ENCODE assay signal across 22 mouse cellular contexts in genomic region chr2:168920007-168920406, GRCm38 (mm10). TPM values are rescaled to one million over a fixed set of nuclear protein-coding genes. Genes with fewer than 3 reads are reported as not detected.
DNase-seq lines count a peak whose midpoint lies in the region; ATAC-seq and TF ChIP-seq lines count a peak whose summit lies in the region.
"Had no signal": no experiment of that assay in that cellular context is flagged by ENCODE, and none has a peak within 500 bp of the region (broad histone marks: within the 10 kb centered on the region; RNA-seq: fewer than 3 reads in every experiment).

No protein-coding gene starts in this region.

- no peak for TF ChIP-seq POLR2A in limb, embryonic 14.5 days (IDR thresholded peaks at IDR 0.05; ENCODE audit: borderline replicate concordance, extremely low read depth, insufficient read depth, insufficient read length)

- no peak overlapping the region for H3K9ac ChIP-seq in heart, embryonic 12.5 days
- H3K9ac ChIP-seq in midbrain, embryonic 14.5 days (replicated peaks; ENCODE audit: low read length) = no peak overlapping the region
- H3K9ac ChIP-seq in midbrain, embryonic 16.5 days (ENCODE audit: low read depth, low read length) = no peak overlapping the region
- no peak overlapping the region for H3K9ac ChIP-seq in limb, embryonic 14.5 days (ENCODE audit: low read depth, low read length, severe bottlenecking)
- no peak overlapping the region for H3K9ac ChIP-seq in kidney, embryonic 15.5 days
- H3K9ac ChIP-seq: forebrain, embryonic 13.5 days; hindbrain, embryonic 14.5 days; liver, embryonic 13.5 days; neural tube, embryonic 12.5 days had no signal

- no peak overlapping the region for H3K27ac ChIP-seq in heart, embryonic 12.5 days (ENCODE audit: poor library complexity, severe bottlenecking)
- H3K27ac ChIP-seq in heart, embryonic 10.5 days = no peak overlapping the region
- no peak overlapping the region for H3K27ac ChIP-seq in midbrain, embryonic 14.5 days (replicated peaks; ENCODE audit: low read depth, low read length)
- H3K27ac ChIP-seq in midbrain, embryonic 16.5 days (ENCODE audit: low read length) = no peak overlapping the region
- H3K27ac ChIP-seq in limb, embryonic 14.5 days (replicated peaks; ENCODE audit: low read depth, low read length) = no peak overlapping the region
- H3K27ac ChIP-seq in kidney, embryonic 15.5 days = no peak overlapping the region
- H3K27ac ChIP-seq: forebrain, embryonic 13.5 days; hindbrain, embryonic 14.5 days; layer of hippocampus, adult 2 months; liver, embryonic 13.5 days; macrophage; neural tube, embryonic 12.5 days had no signal

- H3K4me1 ChIP-seq in heart, embryonic 12.5 days (replicated peaks) = no peaks in the 10 kb centered on the region
- 0 out of 2 replicates have a peak, but pooled peaks cover 3% of the 10 kb centered on the region for H3K4me1 ChIP-seq in heart, embryonic 10.5 days
- H3K4me1 ChIP-seq in midbrain, embryonic 14.5 days (ENCODE audit: control insufficient read depth, insufficient read depth, low read length) = no peaks in the 10 kb centered on the region
- H3K4me1 ChIP-seq in midbrain, embryonic 16.5 days (ENCODE audit: control insufficient read depth, insufficient read depth, low read length) = no peaks in the 10 kb centered on the region
- H3K4me1 ChIP-seq in limb, embryonic 14.5 days (ENCODE audit: control insufficient read depth, insufficient read depth, low read length) = no peaks in the 10 kb centered on the region; the same call in 1 of the 2 replicates
- no peaks in the 10 kb centered on the region for H3K4me1 ChIP-seq in kidney, embryonic 15.5 days
- H3K4me1 ChIP-seq: forebrain, embryonic 13.5 days; liver, embryonic 13.5 days; neural tube, embryonic 12.5 days had no signal

- peak overlapping the region; percentile 52 for H3K4me2 ChIP-seq in heart, embryonic 12.5 days
- no peak overlapping the region for H3K4me2 ChIP-seq in midbrain, embryonic 14.5 days (ENCODE audit: low read length)
- H3K4me2 ChIP-seq in midbrain, embryonic 16.5 days (ENCODE audit: low read length) = no peak overlapping the region
- 0 out of 2 replicates have a peak overlapping the region, but pooled peaks have one; percentile 10 for H3K4me2 ChIP-seq in limb, embryonic 14.5 days (replicated peaks; ENCODE audit: low read depth, low read length, severe bottlenecking)
- H3K4me2 ChIP-seq in kidney, embryonic 15.5 days = no peak overlapping the region
- H3K4me2 ChIP-seq: forebrain, embryonic 13.5 days; hindbrain, embryonic 14.5 days; liver, embryonic 13.5 days; midbrain, embryonic 11.5 days; neural tube, embryonic 12.5 days had no signal

- 0 out of 2 replicates have a peak, but pooled peaks cover 4% of the 10 kb centered on the region for H3K9me3 ChIP-seq in heart, embryonic 12.5 days (replicated peaks)
- no peaks in the 10 kb centered on the region for H3K9me3 ChIP-seq in heart, embryonic 10.5 days
- H3K9me3 ChIP-seq in midbrain, embryonic 14.5 days (ENCODE audit: control insufficient read depth, low read length) = no peaks in the 10 kb centered on the region
- no peaks in the 10 kb centered on the region for H3K9me3 ChIP-seq in midbrain, embryonic 16.5 days (replicated peaks; ENCODE audit: control insufficient read depth, low read length, poor library complexity, severe bottlenecking)
- no peaks in the 10 kb centered on the region for H3K9me3 ChIP-seq in limb, embryonic 14.5 days (ENCODE audit: control insufficient read depth, low read length)
- H3K9me3 ChIP-seq in kidney, embryonic 15.5 days (replicated peaks) = peaks cover 2% of the 10 kb centered on the region; the same call in 1 of the 2 replicates
- H3K9me3 ChIP-seq: forebrain, embryonic 13.5 days; neural tube, embryonic 12.5 days had no signal

- 39% methylated on average over 15 of the region's 15 CpGs for WGBS in heart, embryonic 12.5 days
- 44% methylated on average over 15 of the region's 15 CpGs for WGBS in heart, embryonic 10.5 days
- WGBS in midbrain, embryonic 14.5 days = 62% methylated on average over 15 of the region's 15 CpGs
- WGBS in midbrain, embryonic 16.5 days = 56% methylated on average over 15 of the region's 15 CpGs
- WGBS in limb, embryonic 14.5 days = 52% methylated on average over 15 of the region's 15 CpGs
- WGBS in kidney, embryonic 15.5 days = 62% methylated on average over 15 of the region's 15 CpGs

- H3K36me3 ChIP-seq in heart, embryonic 12.5 days = peaks cover 6% of the 10 kb centered on the region
- peaks cover 7% of the 10 kb centered on the region; the same call in 1 of the 2 replicates for H3K36me3 ChIP-seq in heart, embryonic 10.5 days
- H3K36me3 ChIP-seq in midbrain, embryonic 14.5 days (ENCODE audit: control insufficient read depth, insufficient read depth, low read length) = no peaks in the 10 kb centered on the region
- no peaks in the 10 kb centered on the region for H3K36me3 ChIP-seq in midbrain, embryonic 16.5 days (ENCODE audit: control insufficient read depth, insufficient read depth, low read length)
- H3K36me3 ChIP-seq in limb, embryonic 14.5 days (ENCODE audit: control insufficient read depth, insufficient read depth, low read length) = no peaks in the 10 kb centered on the region; the same call in 1 of the 2 replicates
- peaks cover 4% of the 10 kb centered on the region for H3K36me3 ChIP-seq in kidney, embryonic 15.5 days
- H3K36me3 ChIP-seq: liver, embryonic 13.5 days; neural tube, embryonic 12.5 days had no signal

- H3K4me3 ChIP-seq in heart, embryonic 12.5 days = no peak overlapping the region
- H3K4me3 ChIP-seq in heart, embryonic 10.5 days = no peak overlapping the region
- H3K4me3 ChIP-seq in midbrain, embryonic 14.5 days (replicated peaks; ENCODE audit: low read depth, low read length) = no peak overlapping the region
- H3K4me3 ChIP-seq in midbrain, embryonic 16.5 days (ENCODE audit: low read depth, low read length) = no peak overlapping the region
- no peak overlapping the region for H3K4me3 ChIP-seq in limb, embryonic 14.5 days (replicated peaks; ENCODE audit: low read length)
- no peak overlapping the region for H3K4me3 ChIP-seq in kidney, embryonic 15.5 days (replicated peaks)
- H3K4me3 ChIP-seq: forebrain, embryonic 13.5 days; layer of hippocampus, adult 2 months; liver, embryonic 13.5 days; neural tube, embryonic 12.5 days had no signal

- no peak for DNase-seq in heart, embryonic 10.5 days (ENCODE audit: low spot score)
- peak; percentile 34 for DNase-seq in midbrain, embryonic 14.5 days
- peak; percentile 56 for DNase-seq in limb, embryonic 14.5 days (ENCODE audit: low spot score)
- DNase-seq in adrenal gland, adult 8-10 months = no peak
- DNase-seq: adrenal gland, postnatal 10 days; cerebellum, postnatal 10 days; gastrocnemius, postnatal 10 days; heart, adult 18-20 months; kidney, adult 2 months; kidney, postnatal 14 days; liver, embryonic 13.5 days; thymus, postnatal 4 days had no signal

- H3K27me3 ChIP-seq in heart, embryonic 12.5 days (replicated peaks) = peaks cover 33% of the 10 kb centered on the region
- H3K27me3 ChIP-seq in heart, embryonic 10.5 days (ENCODE audit: insufficient read depth, poor library complexity, severe bottlenecking) = peaks cover 19% of the 10 kb centered on the region; the same call in 1 of the 2 replicates
- H3K27me3 ChIP-seq in midbrain, embryonic 14.5 days (ENCODE audit: control insufficient read depth, insufficient read depth, low read length) = no peaks in the 10 kb centered on the region
- no peaks in the 10 kb centered on the region for H3K27me3 ChIP-seq in midbrain, embryonic 16.5 days (ENCODE audit: control insufficient read depth, insufficient read depth, low read depth, low read length)
- no peaks in the 10 kb centered on the region for H3K27me3 ChIP-seq in limb, embryonic 14.5 days (ENCODE audit: control insufficient read depth, insufficient read depth, low read length)
- H3K27me3 ChIP-seq in kidney, embryonic 15.5 days = 0 out of 2 replicates have a peak, but pooled peaks cover 7% of the 10 kb centered on the region
- H3K27me3 ChIP-seq: forebrain, embryonic 13.5 days; liver, embryonic 13.5 days; neural tube, embryonic 12.5 days had no signal

- no peak for ATAC-seq in heart, embryonic 12.5 days (ENCODE audit: insufficient number of reproducible peaks, low FRiP score)
- no peak for ATAC-seq in midbrain, embryonic 14.5 days (ENCODE audit: low FRiP score, low TSS enrichment)
- no peak for ATAC-seq in midbrain, embryonic 16.5 days
- 0 out of 2 replicates have a peak, but pooled peaks have one; percentile 21 for ATAC-seq in limb, embryonic 14.5 days (ENCODE audit: low FRiP score, low read depth)
- no peak for ATAC-seq in kidney, embryonic 15.5 days (replicated peaks; ENCODE audit: low FRiP score)
- ATAC-seq in frontal cortex, adult (ENCODE audit: low TSS enrichment) = no peak
- ATAC-seq: forebrain, embryonic 13.5 days had no signal

RNA-seq across cellular contexts. Expression of gene Zfp64, which starts 35.4 kb away (rescaled TPM):
- 20.8 and 21.0 TPM in 2 replicates for polyA plus RNA-seq in heart, embryonic 12.5 days (2016; fragmentation: Nextera tagmentation; extraction: Ambion mirVana)
- polyA plus RNA-seq in heart, embryonic 10.5 days (2016; fragmentation: Nextera tagmentation; extraction: Ambion mirVana) = 24.7 and 30.7 TPM in 2 replicates
- 43.3 and 45.9 TPM in 2 replicates for polyA plus RNA-seq in midbrain, embryonic 14.5 days (2014; fragmentation: Nextera tagmentation; extraction: Ambion mirVana)
- polyA plus RNA-seq in midbrain, embryonic 16.5 days (2015; fragmentation: Nextera tagmentation; extraction: Ambion mirVana) = 42.0 and 46.0 TPM in 2 replicates
- 46.0 and 55.3 TPM in 2 replicates for polyA plus RNA-seq in limb, embryonic 14.5 days (2012; rRNA removed)
- polyA plus RNA-seq in limb, embryonic 14.5 days (2014; fragmentation: Nextera tagmentation; extraction: Ambion mirVana) = 49.5 and 50.6 TPM in 2 replicates
- 10 to 100 TPM; 15.5 to 23.2 (median 19.7) TPM for total RNA-seq in adrenal gland, adult 8-10 months (2022)
- 26.4 and 27.8 TPM in 2 replicates for polyA plus RNA-seq in kidney, embryonic 15.5 days (2015; fragmentation: Nextera tagmentation; extraction: Ambion mirVana)

Comparison
In these comparisons a context has a peak if more than half of its experiments do, and no peak if none do; other contexts are left out.
1. H3K4me2 ChIP-seq: peak in heart, embryonic 12.5 days (single experiment) and limb, embryonic 14.5 days (single experiment); none in midbrain, embryonic 14.5 days (single experiment), midbrain, embryonic 16.5 days (single experiment) and kidney, embryonic 15.5 days (single experiment).
2. DNase-seq: peak in midbrain, embryonic 14.5 days (single experiment) and limb, embryonic 14.5 days (single experiment); none in heart, embryonic 10.5 days (single experiment) and adrenal gland, adult 8-10 months (single experiment).